Mouse (Mus musculus) limb, embryonic 12.5 days (tissue): ENCODE data around the gene Ccer2. TPM values are rescaled to one million over a fixed set of nuclear protein-coding genes. Genes with fewer than 3 reads are reported as not detected.
A peak's percentile ranks its signal among the peaks of the same experiment; 100 is the strongest.

Source experiments
- ATAC-seq: fragments of 200-750 bp; cut with Nextera tagmentation; 2 replicates; pipeline ENCODE4 v1.8.0; 2017; ENCODE audit warnings: low read depth, moderate TSS enrichment; ENCODE audit not compliant: insufficient number of reproducible peaks, insufficient read depth, low FRiP score, low TSS enrichment
- H3K27ac ChIP-seq: fragments of 300-500 bp; sonication (generic); 2 replicates; pipeline ENCODE4 v1.5.1; 2016; ENCODE audit warnings: mild to moderate bottlenecking, moderate library complexity
- H3K27me3 ChIP-seq: fragments of 300-500 bp; sonication (generic); 2 replicates; pipeline ENCODE4 v1.6.1; 2016; ENCODE audit warnings: mild to moderate bottlenecking, moderate library complexity
- H3K36me3 ChIP-seq: fragments of 300-500 bp; sonication (generic); 2 replicates; pipeline ENCODE4 v1.6.1; 2016; ENCODE audit warnings: mild to moderate bottlenecking, moderate library complexity
- H3K4me1 ChIP-seq: fragments of 300-500 bp; sonication (generic); replicated peaks from 2 replicates; pipeline ENCODE4 v1.6.1; 2016
- H3K4me2 ChIP-seq: fragments of 300-500 bp; sonication (generic); 2 replicates; pipeline ENCODE4 v1.6.1; 2016; ENCODE audit warnings: mild to moderate bottlenecking, moderate library complexity
- H3K4me3 ChIP-seq: fragments of 300-500 bp; sonication (generic); replicated peaks from 2 replicates; pipeline ENCODE4 v1.5.1; 2016; ENCODE audit warnings: mild to moderate bottlenecking
- H3K9ac ChIP-seq: fragments of 300-500 bp; sonication (generic); replicated peaks from 2 replicates; pipeline ENCODE4 v1.6.1; 2016; ENCODE audit warnings: mild to moderate bottlenecking, moderate library complexity
- H3K9me3 ChIP-seq: fragments of 300-500 bp; sonication (generic); 2 replicates; pipeline ENCODE4 v1.6.1; 2016; ENCODE audit warnings: mild to moderate bottlenecking, moderate library complexity
- WGBS: fragments of 180-500 bp; shearing (Covaris S2); methylation state at CpG from one replicate; pipeline ENCODE4 v1.1.7; 2016; 5-methylcytosine and 5-hydroxymethylcytosine counted together
- polyA plus RNA-seq: library from polyadenylated mRNA; unstranded; fragments of >200 nt; fragmentation: Nextera tagmentation; extraction: Ambion mirVana; gene quantifications from 2 replicates; pipeline ENCODE4 v1.2.1, GENCODE M21; 2016

Ccer2 gene
- polyA plus RNA-seq: 0.24 TPM in 1 of 2 replicates, not detected in the other

DNA sequence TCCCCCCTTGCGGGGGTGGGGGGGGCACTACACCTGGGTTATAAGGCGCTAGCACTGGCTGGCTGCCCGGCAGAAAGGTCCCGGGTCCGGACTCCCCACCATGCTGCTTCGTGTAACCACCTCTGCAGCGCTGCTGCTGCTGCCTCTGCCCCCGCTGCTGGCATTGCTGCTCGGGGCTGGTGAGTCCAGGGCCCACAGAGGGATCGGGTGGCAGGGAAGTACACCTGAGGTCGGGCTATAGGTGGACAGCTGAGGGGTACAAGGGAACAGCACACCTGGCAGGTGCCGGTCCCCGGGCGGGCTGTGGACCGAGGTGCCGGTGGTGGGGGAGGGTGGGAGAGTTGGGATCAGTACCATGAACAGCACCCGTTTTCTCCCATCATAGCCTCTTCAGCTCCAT is at the start of gene Ccer2:
Gene Ccer2, plus strand, starts transcription at position 96 of the 400 bp plus-strand sequence.
- peak; percentile 44; the same call in 1 of the 2 replicates for ATAC-seq
- under 1% methylated on average over 17 of the region's 17 CpGs for WGBS
- H3K4me1 ChIP-seq: peaks cover 12% of the 10 kb centered on the region
- peak within 1 kb of the TSS; percentile 46 for H3K4me2 ChIP-seq
- no peak within 1 kb of the TSS; the same call in 1 of the 2 replicates for H3K9ac ChIP-seq
- H3K36me3 ChIP-seq: peaks cover 59% of the 10 kb centered on the region
- H3K27ac ChIP-seq: no peak within 1 kb of the TSS
- H3K27me3 ChIP-seq: peaks cover 28% of the 10 kb centered on the region
- no peaks in the 10 kb centered on the region for H3K9me3 ChIP-seq
- no peak within 1 kb of the TSS for H3K4me3 ChIP-seq

DNA sequence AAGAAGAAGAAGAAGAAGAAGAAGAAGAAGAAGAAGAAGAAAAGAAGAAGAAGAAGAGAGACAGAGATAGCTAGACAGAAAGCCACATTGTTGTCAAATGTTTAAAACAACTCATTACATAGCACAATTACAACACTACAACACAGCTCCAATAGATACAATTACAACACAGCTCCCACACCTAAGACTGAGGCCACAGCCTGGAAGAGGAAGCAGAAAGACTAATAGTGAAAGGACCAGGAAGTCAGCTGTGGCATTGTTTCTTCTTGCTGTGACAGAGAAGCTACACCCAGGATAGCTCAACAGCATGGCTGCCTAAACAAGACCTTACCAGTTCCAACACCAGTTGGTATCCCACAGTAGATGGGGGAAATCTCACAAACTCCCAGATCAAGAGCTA is 46.5 kb upstream of the Ccer2 start:
- no peak for ATAC-seq
- H3K36me3 ChIP-seq: no peaks in the 10 kb centered on the region
- H3K27me3 ChIP-seq: no peaks in the 10 kb centered on the region
- H3K4me3 ChIP-seq: no peak overlapping the region
- H3K4me1 ChIP-seq: no peaks in the 10 kb centered on the region
- H3K27ac ChIP-seq: no peak overlapping the region
- no peak overlapping the region for H3K4me2 ChIP-seq
- H3K9me3 ChIP-seq: no peaks in the 10 kb centered on the region
- no peak overlapping the region for H3K9ac ChIP-seq

GRCm38 (mm10) chr7:28710962-28711361 is 45.0 kb upstream of the Ccer2 start:
- H3K27ac ChIP-seq: no peak overlapping the region
- WGBS: 62% methylated on average over 3 of the region's 3 CpGs
- peaks cover 2% of the 10 kb centered on the region; the same call in 1 of the 2 replicates for H3K4me1 ChIP-seq
- no peak overlapping the region for H3K4me2 ChIP-seq
- ATAC-seq: no peak
- H3K27me3 ChIP-seq: no peaks in the 10 kb centered on the region
- no peaks in the 10 kb centered on the region for H3K9me3 ChIP-seq
- no peak overlapping the region for H3K4me3 ChIP-seq
- H3K9ac ChIP-seq: no peak overlapping the region
- H3K36me3 ChIP-seq: no peaks in the 10 kb centered on the region

DNA sequence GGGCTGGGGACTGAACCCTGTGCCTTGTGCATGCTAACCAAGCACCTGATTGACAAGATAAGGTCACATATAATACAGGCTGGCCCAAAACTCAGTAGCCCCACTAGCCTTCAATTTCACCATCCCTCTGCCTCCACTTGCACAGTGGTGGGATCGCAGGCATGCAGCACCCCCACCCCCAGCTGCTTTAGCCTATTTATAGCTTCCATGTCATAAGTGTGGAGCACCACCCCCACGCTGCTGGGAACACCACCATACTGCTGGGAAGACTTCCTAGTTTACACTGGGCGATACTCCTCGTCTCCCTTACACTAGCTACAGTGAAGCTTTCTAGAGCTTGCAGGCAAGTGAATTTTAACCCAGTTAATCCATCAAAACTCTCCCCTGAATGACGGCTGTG is 41.3 kb upstream of the Ccer2 start:
- ATAC-seq: no peak
- 77% methylated on average over 5 of the region's 5 CpGs for WGBS
- Histone ChIP-seq H3K4me3 (no peak overlapping the region), H3K27ac (0 out of 2 replicates have a peak overlapping the region, but pooled peaks have one; percentile 25), H3K9me3 (no peaks in the 10 kb centered on the region), H3K9ac (no peak overlapping the region), H3K27me3 (no peaks in the 10 kb centered on the region), H3K4me1 (peaks cover 25% of the 10 kb centered on the region), H3K36me3 (no peaks in the 10 kb centered on the region), H3K4me2 (no peak overlapping the region)

DNA sequence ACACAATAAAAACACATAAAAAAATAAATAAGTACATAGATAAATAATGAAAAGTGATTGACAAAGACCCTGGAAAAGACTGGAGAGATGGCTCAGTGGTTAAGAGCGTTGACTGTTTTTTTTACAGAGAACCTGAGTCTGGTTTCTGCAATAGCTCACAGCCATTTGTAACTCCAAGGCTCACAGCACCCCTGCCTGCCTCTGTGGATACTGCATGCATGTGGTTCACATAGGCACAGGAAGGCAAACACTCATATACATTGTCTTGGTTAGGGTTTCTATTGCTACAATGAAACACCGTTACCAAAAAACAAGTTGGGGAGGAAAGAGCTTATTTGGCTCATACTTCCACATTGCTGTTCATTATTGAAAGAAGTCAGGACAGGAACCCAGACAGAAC is 40.4 kb upstream of the Ccer2 start:
- Histone ChIP-seq H3K27ac (no peak overlapping the region), H3K4me3 (no peak overlapping the region), H3K9ac (no peak overlapping the region), H3K27me3 (no peaks in the 10 kb centered on the region), H3K9me3 (no peaks in the 10 kb centered on the region), H3K4me2 (no peak overlapping the region), H3K4me1 (peaks cover 25% of the 10 kb centered on the region), H3K36me3 (no peaks in the 10 kb centered on the region)
- ATAC-seq: no peak
- WGBS: 92% methylated on average over 2 of the region's 2 CpGs

DNA sequence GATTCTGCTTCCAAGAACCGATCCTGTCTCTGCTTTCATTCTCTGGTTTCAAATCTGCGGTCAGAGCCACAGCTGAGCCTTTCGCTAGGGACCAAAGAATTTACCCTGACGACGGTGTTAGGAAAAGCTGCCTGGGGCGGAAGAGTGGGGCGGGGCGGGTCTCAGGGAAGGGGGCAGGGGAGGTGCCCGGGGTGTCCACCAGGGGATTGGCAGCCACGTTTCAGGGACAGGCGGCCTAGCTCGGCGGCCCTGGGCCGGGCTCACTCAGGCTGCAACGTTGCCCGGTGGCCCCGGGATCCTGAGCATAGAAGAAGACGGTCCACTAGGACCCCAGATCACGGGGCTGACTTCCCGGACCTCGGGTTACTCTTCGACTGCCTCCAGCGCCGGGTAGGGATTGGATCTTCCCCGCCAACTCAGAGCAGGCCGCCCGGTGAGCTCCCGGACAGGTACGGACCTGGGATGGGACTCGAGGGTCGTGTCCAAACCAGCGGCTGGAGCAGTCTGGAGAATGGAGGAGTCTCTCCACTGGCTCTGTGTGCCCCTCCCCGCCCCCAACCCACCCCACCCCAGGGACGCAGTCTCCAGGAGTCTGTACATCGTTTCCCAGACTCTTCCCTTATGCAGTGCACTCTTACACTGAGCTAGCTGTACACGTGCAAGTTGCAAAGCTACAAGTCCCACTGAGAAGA is 39.2 kb upstream of the Ccer2 start, which contains the start of gene Fbxo17:
Gene Fbxo17, plus strand, starts transcription at position 215 of the 692 bp plus-strand sequence.
- Histone ChIP-seq H3K27ac (peak within 1 kb of the TSS; percentile 78), H3K36me3 (no peaks in the 10 kb centered on the region), H3K4me3 (peak within 1 kb of the TSS; percentile 55), H3K9ac (peak within 1 kb of the TSS; percentile 76), H3K4me2 (peak within 1 kb of the TSS; percentile 69), H3K27me3 (no peaks in the 10 kb centered on the region), H3K4me1 (peaks cover 31% of the 10 kb centered on the region), H3K9me3 (no peaks in the 10 kb centered on the region)
- ATAC-seq: peak; percentile 53
- 2% methylated on average over 36 of the region's 36 CpGs for WGBS

DNA sequence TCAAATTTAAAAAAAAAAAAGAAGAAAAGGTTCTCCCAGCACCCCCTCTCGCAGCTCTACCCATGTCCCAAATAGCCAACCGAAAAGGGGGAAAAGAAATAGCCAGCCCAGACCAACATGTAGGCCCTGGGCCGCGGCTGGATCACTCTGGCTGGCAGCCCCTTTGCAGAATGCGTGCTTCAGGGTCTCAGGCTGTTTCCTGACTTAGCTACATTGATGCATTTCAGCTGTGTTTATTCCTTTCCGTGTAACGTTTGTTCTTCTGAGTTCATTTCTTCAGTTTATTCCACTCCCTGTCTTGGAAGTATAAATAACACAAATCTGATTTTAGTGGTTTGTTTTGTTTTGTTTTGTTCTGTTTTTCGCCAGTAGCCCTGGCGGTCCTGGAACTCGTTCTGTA is 38.2 kb upstream of the Ccer2 start:
- Histone ChIP-seq H3K4me1 (peaks cover 31% of the 10 kb centered on the region), H3K27ac (no peak overlapping the region), H3K9me3 (no peaks in the 10 kb centered on the region), H3K27me3 (no peaks in the 10 kb centered on the region), H3K36me3 (no peaks in the 10 kb centered on the region), H3K9ac (no peak overlapping the region), H3K4me2 (peak overlapping the region; percentile 69), H3K4me3 (peak overlapping the region; percentile 55; the same call in 1 of the 2 replicates)
- no peak for ATAC-seq
- WGBS: 77% methylated on average over 10 of the region's 10 CpGs

- Histone ChIP-seq H3K4me2 (no peak overlapping the region), H3K4me1 (peaks cover 31% of the 10 kb centered on the region), H3K9me3 (no peaks in the 10 kb centered on the region), H3K27ac (no peak overlapping the region), H3K27me3 (no peaks in the 10 kb centered on the region), H3K36me3 (peaks cover 2% of the 10 kb centered on the region; the same call in 1 of the 2 replicates), H3K4me3 (no peak overlapping the region), H3K9ac (no peak overlapping the region)
- 39% methylated on average over 4 of the region's 4 CpGs for WGBS
- ATAC-seq: no peak
Measured at GRCm38 (mm10) chr7:28719159-28719558, 36.8 kb upstream of the Ccer2 start.

DNA sequence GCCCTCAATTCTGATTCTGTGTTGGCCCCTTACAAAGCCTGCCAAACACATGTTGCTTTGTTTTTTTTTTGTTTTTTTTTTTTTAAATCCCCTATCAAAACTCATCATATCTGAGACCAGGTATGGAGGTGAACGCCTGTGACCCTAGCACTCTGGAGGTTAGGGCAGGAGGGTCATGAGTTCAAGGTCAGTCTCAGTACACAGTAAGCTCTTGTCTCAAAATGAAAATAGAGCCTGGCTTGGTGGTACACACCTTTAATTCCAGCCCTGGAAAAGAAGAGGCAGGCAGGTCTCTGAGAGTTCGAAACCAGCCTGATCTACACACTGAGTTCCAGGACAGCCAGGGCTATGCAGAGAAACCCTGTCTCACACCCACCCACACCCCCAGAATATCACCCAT is 36.3 kb upstream of the Ccer2 start:
- Histone ChIP-seq H3K27me3 (no peaks in the 10 kb centered on the region), H3K4me3 (no peak overlapping the region), H3K9me3 (no peaks in the 10 kb centered on the region), H3K27ac (no peak overlapping the region), H3K4me2 (no peak overlapping the region), H3K9ac (no peak overlapping the region), H3K36me3 (peaks cover 7% of the 10 kb centered on the region; the same call in 1 of the 2 replicates), H3K4me1 (peaks cover 31% of the 10 kb centered on the region)
- no peak for ATAC-seq
- WGBS: 79% methylated on average over 2 of the region's 2 CpGs

DNA sequence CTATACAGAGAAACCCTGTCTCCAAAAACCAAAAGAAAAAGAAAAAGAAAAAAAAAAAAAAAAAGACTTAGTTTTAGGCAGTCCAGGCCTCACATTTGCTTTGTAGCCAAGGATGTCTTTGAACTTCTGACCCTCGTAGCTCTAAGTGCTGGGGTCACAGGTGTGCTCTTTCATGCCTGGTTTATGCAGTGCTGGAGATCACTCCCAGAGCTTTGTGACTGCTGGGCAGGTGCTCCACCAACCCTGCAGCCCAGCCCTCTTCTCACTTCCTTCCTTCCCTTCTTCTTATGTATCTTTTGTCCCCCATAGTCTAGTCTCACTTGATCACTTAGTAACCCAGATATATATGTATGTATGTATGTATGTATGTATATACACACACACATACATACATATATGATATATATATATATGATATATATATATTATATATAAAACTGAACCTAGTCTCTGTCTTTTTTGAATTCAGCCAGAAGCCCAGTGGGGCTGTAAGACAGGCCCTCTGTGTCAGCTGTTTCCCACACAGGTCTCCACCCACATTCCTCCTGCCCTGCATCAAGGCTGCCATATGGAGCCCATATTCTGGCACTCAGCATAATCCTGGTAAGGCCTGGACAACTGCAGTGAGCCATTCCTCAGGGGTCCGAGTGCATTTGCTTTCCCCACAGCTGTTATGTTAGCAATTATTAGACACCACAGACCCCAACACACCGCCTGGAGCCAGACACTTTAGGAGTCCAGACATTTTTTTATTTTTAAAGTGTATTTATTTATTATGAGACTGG is 35.0 kb upstream of the Ccer2 start:
- H3K4me1 ChIP-seq: peaks cover 30% of the 10 kb centered on the region
- H3K27ac ChIP-seq: no peak overlapping the region; the same call in 1 of the 2 replicates
- H3K4me2 ChIP-seq: no peak overlapping the region
- no peak overlapping the region for H3K4me3 ChIP-seq
- H3K27me3 ChIP-seq: no peaks in the 10 kb centered on the region
- peaks cover 14% of the 10 kb centered on the region; the same call in 1 of the 2 replicates for H3K36me3 ChIP-seq
- ATAC-seq: peak; percentile 78; the same call in 1 of the 2 replicates
- 33% methylated on average over 3 of the region's 3 CpGs for WGBS
- H3K9ac ChIP-seq: no peak overlapping the region
- H3K9me3 ChIP-seq: no peaks in the 10 kb centered on the region

DNA sequence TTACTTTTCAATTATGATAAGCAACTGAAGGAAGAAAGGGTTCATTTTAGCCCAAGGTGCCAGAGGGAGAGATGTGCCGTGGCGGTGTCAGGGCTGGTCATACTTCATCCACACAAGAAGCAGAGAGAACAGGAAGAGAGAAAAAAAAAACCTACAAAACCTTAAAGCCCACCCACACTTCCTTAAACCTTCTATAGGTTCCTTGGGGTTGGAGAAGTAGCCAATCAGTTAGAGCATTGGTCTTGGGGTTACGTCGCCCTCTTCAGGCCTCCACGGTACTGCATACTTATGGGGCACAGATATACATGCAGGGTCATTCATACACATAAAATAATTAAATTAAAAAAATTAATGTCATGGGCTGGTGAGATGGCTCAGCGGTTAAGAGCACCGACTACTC is 33.9 kb upstream of the Ccer2 start:
- H3K4me3 ChIP-seq: no peak overlapping the region
- H3K9me3 ChIP-seq: no peaks in the 10 kb centered on the region
- H3K27ac ChIP-seq: no peak overlapping the region
- H3K4me2 ChIP-seq: no peak overlapping the region
- no peaks in the 10 kb centered on the region for H3K27me3 ChIP-seq
- H3K36me3 ChIP-seq: peaks cover 14% of the 10 kb centered on the region; the same call in 1 of the 2 replicates
- no peak for ATAC-seq
- WGBS: 92% methylated on average over 7 of the region's 7 CpGs
- H3K4me1 ChIP-seq: peaks cover 22% of the 10 kb centered on the region
- no peak overlapping the region for H3K9ac ChIP-seq
